Mouse (Mus musculus) gastrocnemius, postnatal 25 days (tissue): ENCODE measurements at regions not wholly inside any gene's neighbourhood (a gene's known extent, or its start where the extent isn't known, plus 50 kb on each side); places are given as distances from the start of the nearest gene placed in this dataset.
A peak's percentile ranks its signal among the peaks of the same experiment; 100 is the strongest.

Source experiments
- DNase-seq: peaks from one replicate; pipeline ENCODE4 v3.0.0; 2022

GRCm38 (mm10) chr4:142860441-142860840 lies 352.4 kb downstream of the Prdm2 start:
- no peak for DNase-seq

DNA sequence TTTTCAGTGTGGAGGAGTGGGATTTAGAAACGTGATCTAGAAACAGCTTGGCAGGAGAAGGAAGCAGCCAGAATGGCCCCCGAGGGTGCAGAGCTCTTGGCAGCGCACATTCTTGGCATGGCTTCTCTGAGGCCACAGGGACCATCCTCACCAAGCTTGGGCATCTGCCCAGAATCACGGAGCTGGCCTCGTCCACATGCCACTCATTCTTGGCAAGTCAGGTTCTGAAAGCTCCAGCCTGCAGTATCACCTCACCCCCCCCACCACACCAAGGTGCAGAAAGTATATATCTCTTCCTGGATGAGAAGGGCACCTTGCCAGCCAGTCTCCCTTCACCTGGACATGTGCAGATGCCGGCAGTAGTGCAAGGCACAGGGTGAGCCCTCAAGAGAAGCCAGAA lies 356.2 kb downstream of the Prdm2 start:
- DNase-seq: no peak

DNA sequence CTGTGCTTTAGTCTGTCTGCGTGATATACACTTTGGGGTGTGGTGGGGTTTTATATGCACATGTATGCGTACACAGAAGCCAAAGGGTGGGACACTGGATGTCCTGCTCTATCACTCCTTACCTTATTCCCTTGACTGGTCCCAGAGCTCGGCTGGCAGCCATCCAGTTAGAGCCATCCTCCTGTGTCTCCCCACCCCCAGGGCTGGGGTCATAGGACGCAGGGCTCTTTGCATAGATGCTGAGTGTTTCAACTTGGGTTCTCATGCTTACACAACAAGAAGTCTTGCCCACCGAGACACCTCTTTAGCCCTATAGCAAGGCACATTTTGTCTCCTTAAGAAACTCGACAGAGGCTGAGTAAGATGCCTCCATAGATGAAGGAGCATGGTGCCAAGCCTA lies 357.2 kb downstream of the Prdm2 start:
- DNase-seq: no peak

DNA sequence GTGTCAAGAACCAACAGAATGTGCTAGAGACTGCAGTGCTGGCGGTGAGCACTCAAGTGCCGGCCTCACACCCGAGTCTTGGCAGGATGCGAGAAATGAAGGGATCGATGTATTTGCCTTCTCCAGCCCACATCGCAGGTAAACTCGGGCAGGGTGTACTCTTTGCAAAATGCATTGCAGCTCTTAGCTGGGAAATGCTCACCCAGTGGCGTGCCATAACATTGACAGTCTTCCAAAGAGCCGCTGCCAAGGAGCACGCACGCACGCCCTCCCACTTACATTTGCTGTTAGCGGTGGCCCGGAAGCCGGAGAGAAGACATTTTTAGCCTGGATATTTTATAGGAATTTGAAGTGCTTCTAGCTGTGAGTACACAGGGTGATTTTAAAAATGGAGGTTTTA lies 358.9 kb downstream of the Prdm2 start:
- no peak for DNase-seq

- no peak for DNase-seq
These were observed 367.6 kb downstream of the Prdm2 start for GRCm38 (mm10) chr4:142845066-142845696.

GRCm38 (mm10) chr4:142839540-142839939 lies 373.3 kb downstream of the Prdm2 start:
- no peak for DNase-seq

DNA sequence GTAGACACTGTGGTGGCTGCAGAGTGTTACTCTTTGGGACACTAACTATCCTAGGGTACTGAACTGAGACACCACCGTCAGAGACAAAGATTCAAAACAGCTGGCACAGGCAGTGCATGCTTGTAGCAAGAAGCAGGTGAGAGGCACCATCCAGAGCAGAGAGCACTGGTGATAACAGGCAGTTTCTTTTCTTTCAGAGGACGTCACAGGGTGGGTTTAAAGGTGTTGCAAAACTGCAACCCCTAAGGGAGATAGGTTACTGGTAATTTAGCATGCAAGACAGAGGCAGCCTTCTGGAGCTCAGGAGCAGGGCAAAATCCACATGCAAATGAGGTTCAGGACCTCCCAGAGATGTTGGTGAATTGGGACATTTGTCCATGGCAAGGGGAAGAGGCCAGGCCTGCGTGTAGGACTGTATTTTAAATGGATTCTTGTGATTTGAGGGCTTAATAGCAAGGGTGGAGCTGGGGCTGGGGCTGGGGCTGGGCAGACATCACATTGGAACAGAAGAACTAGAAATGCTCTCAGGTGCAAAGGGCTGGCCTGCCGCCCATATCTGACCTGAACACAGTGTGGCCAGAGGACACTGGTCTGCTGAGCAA lies 374.3 kb downstream of the Prdm2 start:
- DNase-seq: no peak

DNA sequence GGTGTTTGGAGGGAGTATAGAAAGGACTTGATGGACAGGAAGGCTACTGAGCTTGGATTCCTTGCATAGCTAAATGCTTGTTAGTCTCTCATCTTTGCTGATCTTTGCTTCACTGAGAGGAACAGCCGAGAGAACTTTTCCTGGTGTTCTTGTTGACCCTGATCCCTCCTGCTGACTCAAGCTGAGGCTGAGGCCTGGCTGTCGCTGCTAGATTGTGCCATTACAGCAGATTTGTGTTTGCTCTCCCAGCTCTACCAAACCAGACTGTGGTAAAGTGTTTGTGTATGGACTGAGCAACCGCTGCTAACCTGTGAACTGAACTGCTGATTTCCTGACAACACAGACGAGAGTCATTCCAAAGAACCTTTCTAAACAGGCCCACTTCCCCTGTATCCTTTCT lies 375.2 kb downstream of the Prdm2 start:
- no peak for DNase-seq

DNA sequence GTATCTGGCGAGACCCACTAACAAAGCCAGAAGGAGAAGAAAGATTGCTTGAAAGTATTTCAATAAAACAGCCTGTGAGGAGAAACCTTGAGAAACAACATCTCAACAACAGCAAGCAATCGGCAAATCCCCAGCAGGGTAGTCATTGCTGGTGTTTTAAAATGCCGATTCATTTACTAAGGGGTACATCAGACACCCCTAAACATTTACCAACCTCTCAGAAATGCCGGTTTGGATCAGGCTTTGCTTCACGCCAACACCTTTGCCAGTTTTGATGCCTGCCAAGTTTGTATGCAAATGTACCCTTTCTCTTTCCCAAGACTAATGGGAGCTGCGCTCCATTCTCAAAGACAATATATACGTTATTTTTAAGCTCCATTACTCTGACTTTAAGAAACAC lies 383.1 kb downstream of the Prdm2 start:
- DNase-seq: no peak

GRCm38 (mm10) chr4:142828969-142829368 lies 383.8 kb downstream of the Prdm2 start:
- DNase-seq: no peak

- DNase-seq: peak; percentile 11
These were observed 386.4 kb downstream of the Prdm2 start for GRCm38 (mm10) chr4:142826250-142826893.

DNA sequence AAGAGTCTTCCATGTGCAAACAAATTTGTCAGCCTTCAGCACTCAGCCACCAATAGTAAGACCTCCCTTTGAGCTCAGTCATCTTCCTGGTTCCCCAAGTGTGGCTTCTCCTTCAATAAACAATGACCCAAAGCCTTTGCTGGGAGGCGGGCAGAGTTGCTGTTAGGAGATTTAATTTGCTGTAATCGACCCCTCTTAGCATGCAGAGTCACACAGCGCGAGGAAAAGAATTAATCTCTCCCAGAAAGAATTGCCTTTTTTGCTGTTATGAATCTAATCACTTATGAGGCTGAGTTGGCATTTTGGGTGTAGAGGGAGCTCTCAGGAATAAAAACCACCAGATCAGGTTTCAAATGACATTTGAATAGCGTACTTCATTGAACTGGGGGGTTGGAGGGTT lies 387.0 kb downstream of the Prdm2 start:
- DNase-seq: no peak

DNA sequence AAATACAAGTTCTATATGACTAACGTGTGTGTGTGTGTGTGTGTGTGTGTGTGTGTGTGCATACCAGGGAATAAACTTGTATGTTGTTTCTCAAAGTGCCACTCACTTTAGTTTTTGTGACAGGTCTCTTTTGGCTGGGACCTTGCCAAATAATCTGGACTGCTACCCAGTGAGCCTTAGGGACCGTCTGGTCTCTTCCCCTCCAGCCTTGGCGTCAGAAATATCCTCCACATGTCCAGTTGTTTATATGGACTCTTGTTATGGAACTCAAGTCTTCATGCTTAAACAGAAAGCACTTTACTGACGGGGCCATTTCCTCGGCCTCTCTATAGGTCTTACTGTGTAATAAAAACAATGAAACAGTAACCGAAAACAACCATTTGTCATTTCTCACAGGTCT lies 394.4 kb downstream of the Prdm2 start:
- no peak for DNase-seq

GRCm38 (mm10) chr4:142816986-142817385 lies 395.8 kb downstream of the Prdm2 start:
- no peak for DNase-seq

DNA sequence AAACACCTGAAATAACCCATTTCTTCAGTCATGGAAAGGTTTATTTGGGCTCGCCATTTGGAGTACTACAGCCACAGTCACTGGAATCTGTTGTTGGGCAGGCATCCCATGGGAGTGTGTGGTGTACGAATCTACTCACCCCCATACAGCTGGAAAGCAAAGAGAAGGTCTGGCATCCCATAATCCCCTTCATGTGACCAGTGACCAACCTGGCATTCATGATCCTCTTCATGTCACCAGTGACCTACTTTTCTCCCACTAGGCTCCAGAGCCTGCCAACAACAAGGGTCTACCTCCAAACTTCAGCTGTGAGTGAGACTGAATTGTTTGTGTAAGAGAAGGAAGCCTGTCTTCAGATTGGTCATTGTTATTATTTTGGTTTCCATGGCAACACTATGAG lies 409.0 kb downstream of the Prdm2 start:
- no peak for DNase-seq

DNA sequence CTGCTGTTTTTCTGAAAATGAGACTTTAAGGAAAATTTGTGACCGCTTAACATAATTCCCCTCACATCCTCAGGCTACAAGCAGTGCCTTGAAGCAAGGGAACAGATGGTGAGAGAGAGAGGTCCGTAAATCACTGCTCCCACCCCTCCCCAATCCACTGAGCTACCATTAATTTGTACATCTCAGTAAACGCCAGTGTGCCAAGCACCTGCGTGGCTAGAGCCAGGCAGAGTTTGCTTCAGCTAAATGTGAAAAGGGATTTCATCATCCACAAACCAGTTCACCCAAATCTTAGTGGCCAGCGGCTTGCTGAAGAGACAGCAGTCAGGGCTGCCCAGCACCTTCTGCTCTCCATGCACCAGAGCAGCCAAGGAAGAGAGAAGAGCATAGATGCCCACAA lies 413.5 kb downstream of the Prdm2 start:
- DNase-seq: no peak

- no peak for DNase-seq
These were observed 414.0 kb downstream of the Prdm2 start for GRCm38 (mm10) chr4:142798834-142799233.

DNA sequence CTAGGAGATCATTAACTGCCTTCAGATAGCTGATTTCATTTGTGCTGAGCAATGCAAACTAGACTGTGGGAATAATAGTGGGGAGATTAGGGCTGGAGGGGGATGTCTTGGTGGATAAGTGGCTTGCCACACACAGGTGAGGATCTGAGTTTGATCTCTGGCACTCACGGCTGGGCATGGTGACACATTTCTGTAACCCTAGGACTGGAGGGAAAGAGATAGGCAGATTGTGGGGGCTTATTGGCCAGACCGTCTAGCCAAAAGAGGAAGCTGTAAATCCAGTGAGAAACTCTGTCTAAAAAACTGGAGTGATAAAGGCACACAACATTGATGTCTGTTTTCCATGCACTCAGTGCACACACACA lies 420.2 kb downstream of the Prdm2 start:
- no peak for DNase-seq

GRCm38 (mm10) chr4:142791823-142792605 lies 420.8 kb downstream of the Prdm2 start:
- no peak for DNase-seq

DNA sequence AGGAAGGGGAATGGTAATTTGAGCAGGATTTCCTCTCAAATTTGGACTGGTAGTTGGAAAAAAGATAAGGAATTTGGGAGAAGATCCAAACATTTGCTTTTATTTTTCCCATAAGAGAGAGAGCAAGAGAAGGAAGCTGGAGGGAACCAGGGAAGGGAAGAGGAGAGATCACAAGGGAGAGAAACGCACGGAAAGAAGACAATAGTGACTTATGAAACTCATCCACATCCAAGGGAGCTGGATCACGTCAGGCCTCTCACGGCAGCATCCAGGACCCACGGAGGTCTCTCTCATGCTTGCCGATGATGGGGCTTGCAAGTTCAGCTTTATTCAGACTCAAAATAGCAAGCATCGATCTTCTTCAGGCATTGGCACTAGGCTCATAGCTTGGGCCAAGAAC lies 423.7 kb downstream of the Prdm2 start:
- no peak for DNase-seq

GRCm38 (mm10) chr4:142785386-142785785 lies 427.4 kb downstream of the Prdm2 start:
- DNase-seq: no peak

DNA sequence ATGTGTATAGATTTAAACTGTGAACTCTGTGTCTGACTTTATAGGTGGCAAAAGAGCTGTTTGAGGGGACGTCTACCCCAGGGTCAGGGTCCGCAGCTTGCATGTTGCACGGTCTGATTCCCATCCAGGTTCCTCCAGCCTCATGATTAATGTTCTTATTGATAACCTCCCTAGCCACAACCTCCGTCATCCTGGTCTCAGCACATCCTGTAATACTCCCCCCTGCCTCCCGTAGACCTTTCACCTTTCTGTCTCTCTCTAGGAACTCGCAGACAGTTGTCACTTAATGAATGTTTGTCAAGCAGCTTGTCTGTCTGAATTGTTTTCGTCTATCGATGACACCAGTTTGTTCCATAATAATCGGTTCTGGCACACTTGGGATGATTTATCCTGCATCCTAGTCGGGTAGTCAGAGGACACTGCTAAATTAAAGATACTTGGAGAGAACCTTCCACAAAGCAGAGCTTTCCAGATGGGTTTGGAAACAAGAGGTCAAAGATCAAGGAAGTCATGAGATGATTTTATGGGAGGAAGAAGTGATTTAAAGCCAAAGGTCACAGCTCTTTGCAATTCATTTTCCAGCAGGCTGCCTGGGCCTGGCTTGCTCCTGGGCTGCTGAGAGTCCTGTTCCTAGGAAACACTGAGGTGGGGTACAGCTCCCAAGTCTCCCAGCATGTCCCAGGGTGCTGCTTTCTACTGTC lies 435.9 kb downstream of the Prdm2 start:
- DNase-seq: no peak

DNA sequence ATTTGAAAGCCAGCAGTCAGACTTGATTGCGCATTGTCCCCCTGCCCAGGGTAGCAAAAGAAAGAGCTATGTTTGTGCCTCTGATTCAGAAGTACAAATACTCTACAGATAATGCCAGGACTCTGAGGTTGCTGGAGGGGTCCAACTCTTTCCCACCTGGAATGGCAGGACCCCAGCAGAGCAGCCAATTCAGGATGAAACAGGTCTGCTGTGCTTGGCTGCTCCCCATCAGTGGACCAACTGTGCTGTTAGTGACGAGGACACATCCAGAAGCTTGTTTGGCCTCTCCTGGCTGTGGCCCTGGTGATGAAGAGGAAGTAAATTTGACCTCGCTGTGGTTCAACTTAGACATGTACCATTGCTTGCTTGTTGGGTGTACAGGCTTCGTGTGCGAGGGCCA lies 437.8 kb downstream of the Prdm2 start:
- no peak for DNase-seq
